Mouse (Mus musculus): ENCODE measurements around the gene Zc3h4.

GRCm38 (mm10) chr7:16404315-16405072 lies 3.8 kb downstream of the Zc3h4 start:
- no peak for TF ChIP-seq CTCF (IDR thresholded peaks at IDR 0.05; ENCODE audit: control insufficient read depth, insufficient read depth, low read length)
- no peak for TF ChIP-seq POLR2A (IDR thresholded peaks at IDR 0.05; ENCODE audit: borderline replicate concordance, control insufficient read depth, low read depth, low read length)
